In the genomic region with DNA sequence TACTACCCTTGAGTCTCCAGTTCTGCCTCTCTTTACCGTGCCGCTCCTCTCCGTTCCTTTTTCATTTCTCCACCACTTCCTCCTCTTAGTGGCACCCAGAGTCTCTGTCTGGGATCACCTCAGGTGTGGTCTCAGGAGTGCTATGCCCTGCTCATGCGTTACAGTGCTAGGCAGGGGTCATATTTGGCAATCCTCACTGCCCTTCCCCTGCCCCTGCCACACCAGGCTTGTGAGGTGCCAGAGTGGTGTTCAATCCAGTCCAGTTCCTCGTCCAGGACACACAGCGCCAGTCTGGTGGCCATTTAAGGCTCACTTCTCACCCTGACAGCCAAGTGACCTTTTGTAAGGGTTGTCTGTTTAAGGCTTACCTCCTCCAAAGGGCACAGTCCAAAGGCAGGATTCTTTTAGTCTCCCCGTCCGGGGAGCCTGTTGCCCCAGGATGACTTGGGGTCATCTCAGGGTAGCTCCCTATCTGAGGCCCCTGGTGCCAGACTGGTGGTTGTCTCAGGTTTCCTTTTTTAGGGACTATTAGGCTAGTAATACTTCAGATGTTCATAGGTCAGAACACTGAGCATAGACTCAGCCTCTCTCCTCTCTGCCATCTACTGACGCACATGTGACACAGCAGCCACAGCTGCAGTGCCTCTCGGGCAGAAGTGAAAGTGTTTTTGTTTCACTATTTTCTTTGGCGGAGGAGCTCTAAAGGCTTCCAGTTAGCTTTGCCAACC, we compare ENCODE assay signal across 8 mouse cellular contexts. TPM values are rescaled to one million over a fixed set of nuclear protein-coding genes. Genes with fewer than 3 reads are reported as not detected.
DNase-seq lines count a peak whose midpoint lies in the region; ATAC-seq lines count a peak whose summit lies in the region.

No protein-coding gene starts in this region.

- no peak overlapping the region for H3K27ac ChIP-seq in intestine, embryonic 16.5 days (ENCODE audit: low read length)

- H3K9me3 ChIP-seq in intestine, embryonic 16.5 days (ENCODE audit: control insufficient read depth, low read length), result no peaks in the 10 kb centered on the region

- no peak for DNase-seq in frontal cortex, postnatal 14 days (ENCODE audit: low spot score in 2 of 2)
- peak; percentile 66 for DNase-seq in brain, adult 2 months (ENCODE audit: low read depth, low spot score)
- peak; percentile 9 for DNase-seq in gonadal fat pad, adult 2 months (ENCODE audit: low read depth)
- DNase-seq in left cerebral cortex, postnatal 36 days (ENCODE audit: low spot score in 2 of 2), result peak; percentile 4 to 7

- no peaks in the 10 kb centered on the region for H3K36me3 ChIP-seq in intestine, embryonic 16.5 days (ENCODE audit: control insufficient read depth, insufficient read depth, low read length)

- WGBS in intestine, embryonic 16.5 days, result 66% methylated on average over 11 of the region's 11 CpGs

- no peaks in the 10 kb centered on the region for H3K4me1 ChIP-seq in intestine, embryonic 16.5 days (ENCODE audit: control insufficient read depth, insufficient read depth, low read length)

- intact Hi-C loops in left cerebral cortex, postnatal 36 days (cut with DNase I), result no loop called here

- peak overlapping the region; percentile 35 for H3K4me2 ChIP-seq in intestine, embryonic 16.5 days (ENCODE audit: low read depth, low read length)

- H3K4me3 ChIP-seq in intestine, embryonic 16.5 days (ENCODE audit: low read length), result 0 out of 2 replicates have a peak overlapping the region, but pooled peaks have one; percentile 15

- no peak overlapping the region for H3K9ac ChIP-seq in intestine, embryonic 16.5 days (ENCODE audit: low read depth, low read length)

- ATAC-seq in frontal cortex, adult (ENCODE audit: low TSS enrichment), result peak; percentile 95
- ATAC-seq in intestine, embryonic 16.5 days, result peak; percentile 93
- ATAC-seq in megakaryocyte progenitor cell, adult 5-6 weeks (replicated peaks; ENCODE audit: poor library complexity), result peak; percentile 97
- no peak for ATAC-seq in erythroblast, adult 5-6 weeks (replicated peaks; ENCODE audit: low FRiP score, poor library complexity, severe bottlenecking)

- no peaks in the 10 kb centered on the region for H3K27me3 ChIP-seq in intestine, embryonic 16.5 days (replicated peaks; ENCODE audit: control insufficient read depth, insufficient read depth, low read length)

RNA-seq across cellular contexts. Expression of a gene that starts 36.5 kb away (rescaled TPM):
- 0.07 and 0.10 TPM in 2 replicates for polyA plus RNA-seq in gonadal fat pad, adult 2 months (2012; rRNA removed)
- polyA plus RNA-seq in intestine, embryonic 16.5 days (2015; fragmentation: Nextera tagmentation; extraction: Ambion mirVana), result 17.8 and 36.7 TPM in 2 replicates
- not detected for total RNA-seq in left cerebral cortex, postnatal 36 days (2021)
- total RNA-seq in megakaryocyte progenitor cell, adult 5-6 weeks (2015), result not detected in 2 replicates
- not detected in 2 replicates for total RNA-seq in megakaryocyte progenitor cell, adult 5-6 weeks (2017)
- not detected in 2 replicates for total RNA-seq in erythroblast, adult 5-6 weeks (2015; ENCODE audit: low replicate concordance)
- total RNA-seq in erythroblast, adult 5-6 weeks (2017; ENCODE audit: low replicate concordance), result not detected in 2 replicates

Comparison
In these comparisons a context has a peak if more than half of its experiments do, and no peak if none do; other contexts are left out.
1. DNase-seq: peak in brain, adult 2 months (single experiment), gonadal fat pad, adult 2 months (single experiment) and left cerebral cortex, postnatal 36 days (2 of 2); none in frontal cortex, postnatal 14 days (0 of 2).